Mouse (Mus musculus): ENCODE results near the gene Bean1.
A peak's percentile ranks its signal among the peaks of the same experiment; 100 is the strongest.
"Not testable (repeated sequence)": the region's sequence is repeated elsewhere in the genome, so short reads cannot be mapped to it uniquely, and the experiment has no call there.

Gene Bean1

DNA sequence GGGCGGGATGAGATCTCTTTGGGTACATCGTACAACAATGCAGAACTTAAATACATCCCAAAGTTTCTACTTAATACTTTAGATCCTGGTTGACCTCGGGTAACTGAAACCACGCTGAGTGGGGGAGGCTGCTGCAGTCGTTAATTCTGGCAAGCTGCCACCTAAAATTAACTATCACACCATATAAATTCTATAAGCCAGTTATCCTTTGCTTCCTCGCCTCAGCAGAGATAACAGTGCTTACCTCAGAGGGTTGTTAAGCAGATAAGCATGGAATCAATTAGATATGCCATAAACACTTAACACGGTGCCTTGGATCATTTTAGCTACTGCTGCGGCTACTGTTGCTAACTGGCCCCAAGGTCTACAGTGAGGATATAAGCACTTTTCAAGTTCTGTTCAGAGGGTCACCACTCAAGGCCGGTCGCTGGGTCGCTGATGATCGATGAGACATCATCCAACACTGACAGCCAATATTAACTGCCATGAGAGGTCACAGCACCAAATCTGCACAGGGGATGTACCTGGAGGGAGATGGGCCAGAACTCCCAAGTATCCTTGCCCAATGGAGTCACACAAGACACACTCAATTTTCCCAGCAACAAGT lies 71.9 kb downstream of the Bean1 start:
- DNase-seq (ENCODE audit: low read depth, low spot score), result no peak

- DNase-seq (ENCODE audit: low read depth, low spot score), result no peak
Measured at GRCm38 (mm10) chr8:104246621-104247020, 76.4 kb downstream of the Bean1 start.

- peak; percentile 14 for DNase-seq (ENCODE audit: low read depth, low spot score)
Measured at GRCm38 (mm10) chr8:104247054-104247907, 77.0 kb downstream of the Bean1 start.

DNA sequence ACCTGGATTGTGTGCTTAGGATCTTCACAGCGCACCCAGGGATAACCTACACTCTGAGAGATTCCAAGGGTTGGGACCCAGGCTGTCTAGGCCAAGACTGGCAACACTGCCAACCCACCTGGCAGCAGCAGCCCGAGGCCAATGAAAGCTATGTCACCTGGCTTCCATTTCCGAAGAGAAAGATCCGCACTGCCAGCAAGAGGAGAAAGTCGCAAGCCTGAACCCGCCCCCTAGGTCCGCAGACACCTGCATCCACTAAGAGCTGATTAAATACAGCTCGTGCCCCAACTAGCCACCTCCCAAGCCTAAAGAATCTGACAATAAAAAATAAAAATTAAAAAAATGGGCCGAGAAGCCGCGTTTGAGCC lies 77.7 kb downstream of the Bean1 start:
- peak; percentile 25 for DNase-seq (ENCODE audit: low read depth, low spot score)

GRCm38 (mm10) chr8:104248276-104248675 lies 78.0 kb downstream of the Bean1 start, which contains the start of gene Tk2:
Gene Tk2, minus strand, starts transcription at chr8:104248558.
- DNase-seq (ENCODE audit: low read depth, low spot score), result peak; percentile 88

DNA sequence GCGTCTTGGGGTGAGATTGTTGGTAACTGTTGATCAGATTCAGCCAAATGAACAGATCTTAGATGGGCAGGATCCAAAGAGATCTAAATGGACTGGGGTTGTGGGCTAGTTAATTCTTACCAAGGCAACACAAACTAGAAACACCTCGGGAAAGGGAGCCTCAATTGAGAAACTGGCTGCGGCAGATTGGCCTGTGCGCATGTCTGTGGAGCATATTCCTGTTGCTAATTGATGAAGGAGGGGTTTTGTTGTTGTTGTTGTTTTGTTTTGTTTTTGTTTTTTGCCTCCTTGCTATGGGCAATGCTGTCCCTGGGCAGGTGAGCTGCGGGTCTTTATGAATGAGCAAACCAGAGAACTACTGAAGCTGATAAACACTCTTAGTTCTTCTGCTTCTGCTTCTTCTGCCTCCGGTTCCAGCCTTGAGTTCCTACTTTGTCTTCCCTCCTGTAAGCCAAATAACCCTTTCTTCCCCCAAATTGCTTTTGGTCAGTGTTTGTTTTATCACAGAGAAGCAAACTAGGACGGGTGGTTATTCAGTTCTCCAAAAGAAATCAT lies 79.3 kb downstream of the Bean1 start:
- DNase-seq (ENCODE audit: low read depth, low spot score), result no peak

- DNase-seq (ENCODE audit: low read depth, low spot score), result peak; percentile 94
Measured at GRCm38 (mm10) chr8:104250439-104251367, 80.5 kb downstream of the Bean1 start, which contains the start of gene Cklf. Gene Cklf, plus strand, starts transcription at chr8:104250861.

GRCm38 (mm10) chr8:104251461-104251860 lies 81.2 kb downstream of the Bean1 start:
- peak; percentile 48 for DNase-seq (ENCODE audit: low read depth, low spot score)

- peak; percentile 57 for DNase-seq (ENCODE audit: low read depth, low spot score)
Measured at GRCm38 (mm10) chr8:104253016-104253415, 82.8 kb downstream of the Bean1 start.

GRCm38 (mm10) chr8:104261802-104262201 lies 91.6 kb downstream of the Bean1 start:
- not testable (repeated sequence) for DNase-seq (ENCODE audit: low read depth, low spot score)

DNA sequence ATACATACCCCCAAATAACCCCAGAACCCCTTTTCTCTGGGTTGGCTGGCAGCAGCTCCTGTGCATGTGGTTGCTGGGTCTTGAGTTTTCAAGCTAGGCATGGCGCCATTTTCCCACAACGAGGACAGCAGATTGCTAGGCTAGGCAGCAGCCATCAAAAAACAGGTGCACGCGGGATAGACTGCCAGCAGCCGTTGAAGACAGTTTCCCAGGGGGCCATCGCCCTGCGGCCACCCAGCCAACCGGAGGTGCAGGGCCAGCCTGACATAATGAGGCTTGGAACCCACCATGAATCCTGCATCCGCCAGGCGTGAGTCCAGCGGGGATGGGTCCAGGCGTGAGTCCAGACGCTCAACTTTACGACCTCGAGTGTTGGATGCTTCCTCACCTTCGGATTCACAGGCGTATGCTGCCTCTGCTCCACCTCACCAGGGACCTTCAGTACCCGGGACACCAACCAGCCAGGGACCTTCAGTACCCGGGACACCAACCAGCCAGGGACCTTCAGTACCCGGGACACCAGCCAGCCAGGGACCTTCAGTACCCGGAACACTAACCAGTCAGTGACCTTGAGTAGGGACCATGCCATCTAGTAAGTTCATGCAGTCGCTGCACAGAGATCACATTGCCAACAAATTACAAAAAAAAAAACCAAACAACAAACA lies 94.2 kb downstream of the Bean1 start:
- not testable (repeated sequence) for DNase-seq (ENCODE audit: low read depth, low spot score)

GRCm38 (mm10) chr8:104268368-104268767 lies 98.1 kb downstream of the Bean1 start:
- DNase-seq (ENCODE audit: low read depth, low spot score), result no peak

All from 3T3-L1 (cell line).